ENCODE assay signal across 8 mouse cellular contexts in genomic region chr9:119982956-119983551, GRCm38 (mm10). TPM values are rescaled to one million over a fixed set of nuclear protein-coding genes. Genes with fewer than 3 reads are reported as not detected.
A peak's percentile ranks its signal among the peaks of the same experiment; 100 is the strongest.
DNase-seq lines count a peak whose midpoint lies in the region; ATAC-seq and TF ChIP-seq lines count a peak whose summit lies in the region.

No protein-coding gene starts in this region.

- no peaks in the 10 kb centered on the region for H3K9me3 ChIP-seq in lung, postnatal 0 days (ENCODE audit: low read length)

- H3K9ac ChIP-seq in heart, adult 2 months (ENCODE audit: low read depth, low read length), result peak overlapping the region; percentile 99
- H3K9ac ChIP-seq in lung, postnatal 0 days (replicated peaks; ENCODE audit: low read depth), result peak overlapping the region; percentile 97

- H3K79me2 ChIP-seq in heart, adult 2 months (replicated peaks; ENCODE audit: control insufficient read depth, insufficient read depth, low read length), result 0 out of 2 replicates have a peak, but pooled peaks cover 2% of the 10 kb centered on the region

- H3K27ac ChIP-seq in cerebellum, adult 2 months (ENCODE audit: insufficient read depth, low read length), result peak overlapping the region; percentile 88
- H3K27ac ChIP-seq in heart, adult 2 months, result peak overlapping the region; percentile 99
- peak overlapping the region; percentile 98 for H3K27ac ChIP-seq in lung, postnatal 0 days (ENCODE audit: low read length)

- peak; percentile 38 for ATAC-seq in lung, postnatal 0 days

- intact Hi-C loops in heart, adult 2 months (cut with DNase I), result loop anchor here (1.0 kb wide), 1 partner anchor 19 kb away; no protein-coding TSS in a partner anchor

- peaks cover 44% of the 10 kb centered on the region for H3K4me1 ChIP-seq in cerebellum, adult 2 months (ENCODE audit: control insufficient read depth, insufficient read depth, low read length)
- H3K4me1 ChIP-seq in heart, adult 2 months (ENCODE audit: control insufficient read depth, insufficient read depth, low read length), result peaks cover 33% of the 10 kb centered on the region
- peaks cover 17% of the 10 kb centered on the region for H3K4me1 ChIP-seq in lung, postnatal 0 days (ENCODE audit: insufficient read depth, low read depth, low read length)

- peak overlapping the region; percentile 74 for H3K4me3 ChIP-seq in cerebellum, adult 2 months (replicated peaks; ENCODE audit: insufficient read depth, low read depth, low read length)
- peak overlapping the region; percentile 95 for H3K4me3 ChIP-seq in heart, adult 2 months
- H3K4me3 ChIP-seq in lung, postnatal 0 days (ENCODE audit: low read depth, low read length), result peak overlapping the region; percentile 93

- peak overlapping the region; percentile 80 for H3K4me2 ChIP-seq in lung, postnatal 0 days (replicated peaks; ENCODE audit: low read depth, low read length)

- no peak for TF ChIP-seq POLR2A in cerebellum, adult 2 months (IDR thresholded peaks at IDR 0.05; ENCODE audit: borderline replicate concordance, insufficient read depth, low read length)
- no peak for TF ChIP-seq POLR2A in heart, adult 2 months (IDR thresholded peaks at IDR 0.05; ENCODE audit: insufficient read depth, low read depth, low read length)

- WGBS in cerebellum, adult 2 months, result 1% methylated on average over 48 of the region's 48 CpGs
- WGBS in heart, adult 2 months, result under 1% methylated on average over 48 of the region's 48 CpGs
- 5% methylated on average over 25 of the region's 48 CpGs for WGBS in lung, postnatal 0 days

- TF ChIP-seq CTCF in cerebellum, adult 2 months (IDR thresholded peaks at IDR 0.05; ENCODE audit: borderline replicate concordance, insufficient read depth, low read depth, low read length), result no peak
- TF ChIP-seq CTCF in heart, adult 2 months (IDR thresholded peaks at IDR 0.05), result no peak
- TF ChIP-seq CTCF in lung, postnatal 0 days (IDR thresholded peaks at IDR 0.05), result peak; percentile 30; the same call in 1 of the 2 replicates

- no peak for TF ChIP-seq EP300 in heart, adult 2 months (IDR thresholded peaks at IDR 0.05; ENCODE audit: insufficient read depth, low read depth, low read length)
- TF ChIP-seq EP300 in lung, postnatal 0 days (IDR thresholded peaks at IDR 0.05), result no peak

- peaks cover 3% of the 10 kb centered on the region; the same call in 1 of the 2 replicates for H3K36me3 ChIP-seq in heart, adult 2 months (ENCODE audit: control insufficient read depth, insufficient read depth, low read length)
- no peaks in the 10 kb centered on the region for H3K36me3 ChIP-seq in lung, postnatal 0 days (ENCODE audit: insufficient read depth, low read length)

- no peaks in the 10 kb centered on the region for H3K27me3 ChIP-seq in cerebellum, adult 2 months (ENCODE audit: control insufficient read depth, insufficient read depth, low read length)
- no peaks in the 10 kb centered on the region for H3K27me3 ChIP-seq in heart, adult 2 months (ENCODE audit: control insufficient read depth, insufficient read depth, low read length)
- no peaks in the 10 kb centered on the region for H3K27me3 ChIP-seq in lung, postnatal 0 days (replicated peaks; ENCODE audit: insufficient read depth, low read length)

- peak; percentile 66 to 71 for DNase-seq in urinary bladder, adult 18-20 months (ENCODE audit: low spot score in 2 of 2)
- DNase-seq in urinary bladder, postnatal 10 days (ENCODE audit: low spot score), result no peak
- peak; percentile 67 to 74 for DNase-seq in cerebellum, adult 2 months
- DNase-seq in heart, adult 2 months, result peak; percentile 75
- DNase-seq in kidney, adult 11 months, result peak; percentile 71
- DNase-seq in lung, postnatal 0 days (ENCODE audit: low spot score), result peak; percentile 90
- peak; percentile 42 for DNase-seq in spleen, adult 12 weeks (ENCODE audit: low spot score)
- no peak for DNase-seq in layer of hippocampus, postnatal 36 days

RNA-seq across cellular contexts. Expression of gene Csrnp1, which starts 1.4 kb away (rescaled TPM):
- 11.1 and 12.6 TPM in 2 replicates for polyA plus RNA-seq in cerebellum, adult 2 months (2012; rRNA removed)
- 10 to 100 TPM; 21.1 to 21.6 TPM for total RNA-seq in heart, adult 2 months (2021)
- polyA plus RNA-seq in heart, adult 2 months (2012; rRNA removed), result 23.6 and 28.7 TPM in 2 replicates
- 9.4 and 10.5 TPM in 2 replicates for polyA plus RNA-seq in lung, postnatal 0 days (2015; fragmentation: Nextera tagmentation; extraction: Ambion mirVana)
- total RNA-seq in layer of hippocampus, postnatal 36 days (2021), result 10 to 100 TPM; 12.8 to 15.5 TPM

RNA-seq across cellular contexts. Expression of gene Xirp1, which starts 40.3 kb away (rescaled TPM):
- 0.03 and 0.05 TPM in 2 replicates for polyA plus RNA-seq in cerebellum, adult 2 months (2012; rRNA removed)
- 100 to 1,000 TPM; 118 to 133 TPM for total RNA-seq in heart, adult 2 months (2021)
- polyA plus RNA-seq in heart, adult 2 months (2012; rRNA removed), result 55.5 and 72.8 TPM in 2 replicates
- polyA plus RNA-seq in lung, postnatal 0 days (2015; fragmentation: Nextera tagmentation; extraction: Ambion mirVana), result 0.21 and 0.35 TPM in 2 replicates
- under 1 TPM; 0.05 to 0.20 TPM for total RNA-seq in layer of hippocampus, postnatal 36 days (2021)

RNA-seq across cellular contexts. Expression of gene Ttc21a, which starts 45.6 kb away (rescaled TPM):
- 0.56 and 1.2 TPM in 2 replicates for polyA plus RNA-seq in cerebellum, adult 2 months (2012; rRNA removed)
- not detected for total RNA-seq in heart, adult 2 months (2021)
- 0.70 TPM in 1 of 2 replicates, not detected in the other for polyA plus RNA-seq in heart, adult 2 months (2012; rRNA removed)
- 1.8 and 2.3 TPM in 2 replicates for polyA plus RNA-seq in lung, postnatal 0 days (2015; fragmentation: Nextera tagmentation; extraction: Ambion mirVana)
- under 1 TPM; 0.80 to 0.86 TPM for total RNA-seq in layer of hippocampus, postnatal 36 days (2021)

RNA-seq across cellular contexts. Expression of gene Gorasp1, which starts 45.7 kb away (rescaled TPM):
- polyA plus RNA-seq in cerebellum, adult 2 months (2012; rRNA removed), result 22.1 and 23.6 TPM in 2 replicates
- 10 to 100 TPM; 32.2 to 35.9 TPM for total RNA-seq in heart, adult 2 months (2021)
- polyA plus RNA-seq in heart, adult 2 months (2012; rRNA removed), result 16.8 and 25.0 TPM in 2 replicates
- polyA plus RNA-seq in lung, postnatal 0 days (2015; fragmentation: Nextera tagmentation; extraction: Ambion mirVana), result 16.5 and 16.7 TPM in 2 replicates
- 10 to 100 TPM; 33.4 to 35.2 TPM for total RNA-seq in layer of hippocampus, postnatal 36 days (2021)

Comparison
In these comparisons a context has a peak if more than half of its experiments do, and no peak if none do; other contexts are left out.
1. DNase-seq: peak in urinary bladder, adult 18-20 months (2 of 2), cerebellum, adult 2 months (2 of 2), heart, adult 2 months (2 of 2), kidney, adult 11 months (single experiment), lung, postnatal 0 days (single experiment) and spleen, adult 12 weeks (single experiment); none in urinary bladder, postnatal 10 days (single experiment) and layer of hippocampus, postnatal 36 days (0 of 2).
2. RNA of gene Xirp1, which starts 40.3 kb away (polyA plus RNA-seq): 55.5 to 72.8 TPM in heart, adult 2 months; 0.21 to 0.35 TPM in lung, postnatal 0 days and 0.03 to 0.05 TPM in cerebellum, adult 2 months; every median in the first group is over 10 times any median in the second.
3. Peak in every context shown above with its lines, with median percentiles within 50 percentile points of each other: H3K27ac ChIP-seq and H3K4me3 ChIP-seq.